Mouse (Mus musculus) embryonic facial prominence, embryonic 10.5 days (tissue): ENCODE measurements around the gene Adgrg1. TPM values are rescaled to one million over a fixed set of nuclear protein-coding genes. Genes with fewer than 3 reads are reported as not detected.
"Not testable (repeated sequence)": the region's sequence is repeated elsewhere in the genome, so short reads cannot be mapped to it uniquely, and the experiment has no call there.

Experiments
- DNase-seq: peaks from one replicate; pipeline ENCODE4 v3.0.0-alpha.2; 2017; ENCODE audit warnings: low spot score
- H3K27ac ChIP-seq: fragments of 300-500 bp; sonication (generic); replicated peaks from 2 replicates; pipeline ENCODE4 v1.5.1; 2016; ENCODE audit warnings: mild to moderate bottlenecking
- H3K27me3 ChIP-seq: fragments of 300-500 bp; sonication (generic); replicated peaks from 2 replicates; pipeline ENCODE4 v1.6.1; 2016; ENCODE audit warnings: low read depth, mild to moderate bottlenecking; ENCODE audit not compliant: poor library complexity, severe bottlenecking
- H3K36me3 ChIP-seq: fragments of 300-500 bp; sonication (generic); replicated peaks from 2 replicates; pipeline ENCODE4 v1.6.1; 2016; ENCODE audit warnings: mild to moderate bottlenecking, moderate library complexity
- H3K4me1 ChIP-seq: fragments of 300-500 bp; sonication (generic); 2 replicates; pipeline ENCODE4 v1.6.1; 2016
- H3K4me3 ChIP-seq: fragments of 300-500 bp; sonication (generic); 2 replicates; pipeline ENCODE4 v1.5.1; 2016; ENCODE audit warnings: mild to moderate bottlenecking, moderate library complexity
- H3K9me3 ChIP-seq: fragments of 300-500 bp; sonication (generic); 2 replicates; pipeline ENCODE4 v1.6.1; 2016; ENCODE audit warnings: mild to moderate bottlenecking
- WGBS: fragments of 180-500 bp; shearing (Covaris S2); methylation state at CpG from one replicate; pipeline ENCODE4 v1.1.7; 2016; 5-methylcytosine and 5-hydroxymethylcytosine counted together
- polyA plus RNA-seq: library from polyadenylated mRNA; unstranded; fragments of >200 nt; fragmentation: Nextera tagmentation; extraction: Ambion mirVana; gene quantifications from 2 replicates; pipeline ENCODE4 v1.2.1, GENCODE M21; 2016

The Adgrg1 gene
- polyA plus RNA-seq, 1 experiment from 2014 or later, result 32.9 TPM

DNA sequence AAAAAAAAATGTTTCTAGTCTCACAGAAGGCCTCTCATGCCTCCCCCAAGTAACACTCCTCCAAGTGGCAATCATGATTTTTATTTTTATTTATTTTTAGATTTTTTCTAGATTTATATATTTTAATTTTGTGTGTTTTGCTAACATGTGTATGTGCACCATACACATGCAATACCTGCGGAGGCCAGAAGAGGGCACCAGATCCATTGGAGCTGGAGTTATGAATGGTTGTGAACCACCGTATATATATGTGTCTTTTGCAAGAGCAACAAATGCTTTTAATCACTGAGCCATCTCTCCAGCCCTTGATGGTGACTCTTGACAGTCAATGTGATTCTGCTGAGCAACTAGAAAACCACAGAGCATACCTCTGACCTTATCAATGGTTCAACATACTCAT lies 50.9 kb downstream of the Adgrg1 start:
- peak; percentile 41 for DNase-seq
- Histone ChIP-seq H3K27ac (no peak overlapping the region), H3K4me1 (peaks cover 19% of the 10 kb centered on the region), H3K27me3 (no peaks in the 10 kb centered on the region), H3K9me3 (no peaks in the 10 kb centered on the region), H3K4me3 (no peak overlapping the region), H3K36me3 (no peaks in the 10 kb centered on the region)
- 75% methylated on average over 2 of the region's 2 CpGs for WGBS

DNA sequence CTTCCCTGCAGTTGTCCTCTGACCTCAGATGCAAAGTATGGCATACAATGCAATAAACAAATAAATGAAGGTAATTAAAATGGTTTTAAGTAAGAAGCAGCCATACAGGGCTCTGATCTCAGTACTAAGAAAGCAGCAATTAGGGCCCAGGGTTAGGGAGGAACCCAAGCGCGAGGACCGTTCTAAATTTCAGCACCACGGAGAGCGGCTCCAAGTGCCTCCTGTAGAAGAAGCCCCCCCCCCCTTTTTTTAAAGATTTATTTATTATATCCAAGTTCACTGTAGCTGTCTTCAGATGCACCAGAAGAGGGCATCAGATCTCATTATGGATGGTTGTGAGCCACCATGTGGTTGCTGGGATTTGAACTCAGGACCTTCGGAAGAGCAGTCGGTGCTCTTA lies 53.8 kb downstream of the Adgrg1 start:
- peak; percentile 64 for DNase-seq
- not testable (repeated sequence) for H3K9me3 ChIP-seq, H3K36me3 ChIP-seq, H3K4me3 ChIP-seq, H3K27ac ChIP-seq, H3K4me1 ChIP-seq, H3K27me3 ChIP-seq
- 56% methylated on average over 7 of the region's 7 CpGs for WGBS

DNA sequence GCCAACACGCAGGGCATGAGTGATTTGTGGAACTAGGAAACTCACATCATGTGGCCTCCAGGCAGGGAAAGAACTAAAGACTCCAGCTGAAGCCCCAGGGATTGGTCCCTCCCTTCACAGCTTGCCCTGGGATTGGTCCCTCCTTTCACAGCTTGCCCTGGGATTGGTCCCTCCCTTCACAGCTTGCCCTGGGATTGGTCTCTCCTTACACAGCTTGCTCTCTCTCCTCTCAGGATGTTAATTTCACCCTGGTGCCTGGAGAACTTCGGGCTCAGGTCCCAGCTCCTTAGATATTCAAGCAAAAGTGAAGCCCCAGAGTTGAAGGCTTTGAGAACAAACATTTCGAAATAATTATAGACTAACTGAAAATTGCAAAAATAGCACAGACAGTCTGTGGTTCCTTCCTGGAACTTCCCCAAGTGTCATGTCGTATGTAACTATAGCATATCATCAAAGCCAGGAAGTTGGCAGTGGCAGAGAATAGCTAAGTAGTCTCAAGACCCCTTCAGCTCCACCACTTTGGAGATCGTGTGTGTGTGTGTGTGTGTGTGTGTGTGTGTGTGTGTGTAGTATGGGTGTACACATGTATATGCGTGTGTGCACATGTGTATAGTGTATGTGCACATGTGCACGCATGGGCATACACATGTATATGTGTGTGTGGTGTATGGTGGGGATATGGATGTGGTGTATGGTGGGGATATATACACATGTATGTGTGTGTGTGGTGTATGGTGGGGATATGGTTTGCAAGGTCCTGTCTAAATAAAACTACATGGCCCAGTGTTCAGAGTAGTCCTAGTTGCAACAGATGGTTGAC lies 62.8 kb downstream of the Adgrg1 start:
- Histone ChIP-seq H3K9me3 (no peaks in the 10 kb centered on the region), H3K36me3 (no peaks in the 10 kb centered on the region), H3K27me3 (no peaks in the 10 kb centered on the region), H3K4me1 (no peaks in the 10 kb centered on the region), H3K27ac (no peak overlapping the region), H3K4me3 (no peak overlapping the region)
- 68% methylated on average over 7 of the region's 7 CpGs for WGBS
- peak; percentile 25 for DNase-seq

DNA sequence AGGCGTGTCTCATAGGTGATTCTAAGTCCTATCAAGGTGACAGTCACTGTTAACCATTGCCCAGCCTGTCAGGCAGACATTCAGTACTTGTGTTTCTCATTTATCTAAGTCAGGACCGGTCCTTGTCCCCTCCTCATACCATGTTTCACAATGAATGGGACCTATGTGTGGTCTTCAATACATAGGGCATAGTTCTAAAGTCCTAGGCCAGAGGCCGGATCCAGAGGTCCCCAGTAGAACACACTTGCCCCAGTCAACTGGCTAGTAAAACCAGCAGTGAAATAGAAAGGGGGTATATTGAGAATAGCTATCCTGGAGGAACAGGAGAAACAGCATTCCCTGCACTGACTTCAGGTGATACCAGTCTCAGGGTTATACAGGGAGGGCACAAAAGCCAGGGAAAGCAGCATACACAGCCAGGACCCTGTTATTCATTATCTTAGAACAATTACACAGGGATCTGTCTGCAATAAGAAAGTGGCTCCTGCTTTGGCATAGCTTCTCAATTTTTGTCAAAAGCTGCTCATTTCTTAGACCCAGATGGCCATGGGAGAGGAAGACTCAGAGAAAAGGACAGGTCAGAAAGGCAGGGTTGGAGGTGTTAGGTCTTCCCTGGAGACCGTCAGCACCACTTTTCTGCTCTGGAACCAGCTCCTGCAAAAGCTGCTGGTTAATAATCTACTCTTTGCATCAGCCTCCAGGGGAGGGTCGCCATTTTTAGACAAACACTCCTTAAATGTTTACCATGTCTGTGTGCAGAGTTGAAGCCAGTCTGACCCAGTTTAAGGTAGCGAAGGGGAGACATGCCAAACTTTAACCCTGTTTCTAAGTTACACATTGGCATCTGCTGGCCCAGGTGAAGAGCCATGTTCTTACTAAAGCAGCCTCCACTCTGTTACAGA lies 67.6 kb downstream of the Adgrg1 start:
- DNase-seq, result no peak
- 73% methylated on average over 6 of the region's 6 CpGs for WGBS

DNA sequence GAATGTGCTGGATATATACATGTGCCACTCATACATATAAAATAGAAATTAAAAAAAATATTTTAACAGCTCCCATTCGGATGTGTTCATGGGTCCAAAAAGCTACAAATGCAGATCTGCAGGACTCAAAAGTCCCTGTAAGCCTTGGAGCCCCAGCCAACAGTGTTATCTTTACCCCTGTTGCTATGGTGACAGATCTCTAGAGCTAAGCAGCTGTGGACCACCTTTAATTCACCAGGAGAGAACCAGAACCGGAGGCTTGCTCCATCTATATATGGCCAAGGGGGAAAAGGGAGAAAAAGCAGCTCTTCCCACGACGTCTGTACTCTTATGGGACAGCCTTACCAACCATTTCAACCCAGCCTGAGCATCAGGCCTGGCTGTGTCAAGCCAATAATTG lies 70.3 kb downstream of the Adgrg1 start:
- DNase-seq, result no peak
- Histone ChIP-seq H3K27ac (no peak overlapping the region), H3K36me3 (no peaks in the 10 kb centered on the region), H3K4me1 (peaks cover 18% of the 10 kb centered on the region; the same call in 1 of the 2 replicates), H3K4me3 (no peak overlapping the region), H3K9me3 (no peaks in the 10 kb centered on the region), H3K27me3 (no peaks in the 10 kb centered on the region)
- WGBS, result 73% methylated on average over 4 of the region's 4 CpGs

More for the DNA sequence above, 67.6 kb downstream of the Adgrg1 start:
- H3K9me3 ChIP-seq, result no peaks in the 10 kb centered on the region
- H3K4me3 ChIP-seq, result no peak overlapping the region
- H3K36me3 ChIP-seq, result no peaks in the 10 kb centered on the region
- H3K4me1 ChIP-seq, result peaks cover 3% of the 10 kb centered on the region; the same call in 1 of the 2 replicates
- H3K27ac ChIP-seq, result no peak overlapping the region
- H3K27me3 ChIP-seq, result no peaks in the 10 kb centered on the region

DNA sequence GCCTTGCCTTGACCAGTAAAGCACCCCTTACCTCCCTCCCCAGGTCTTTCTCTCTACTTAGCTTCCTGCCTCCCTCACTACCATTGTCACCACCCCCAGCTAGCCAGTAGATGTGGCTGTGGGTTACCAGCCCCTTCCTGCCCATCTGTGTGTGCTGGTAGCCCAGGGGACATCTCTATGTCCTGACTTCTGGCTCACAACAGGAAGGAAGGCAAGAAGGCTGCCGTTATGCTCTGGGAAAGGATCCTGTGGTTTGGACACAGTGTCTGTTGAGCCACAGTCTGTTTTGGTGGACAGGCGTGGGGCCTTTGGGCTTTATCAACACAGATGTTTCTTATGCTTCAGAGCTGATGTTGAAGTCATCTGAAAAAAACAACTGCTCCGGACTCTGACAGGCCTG lies 72.4 kb downstream of the Adgrg1 start:
- Histone ChIP-seq H3K27ac (no peak overlapping the region), H3K36me3 (no peaks in the 10 kb centered on the region), H3K27me3 (no peaks in the 10 kb centered on the region), H3K9me3 (no peaks in the 10 kb centered on the region), H3K4me3 (no peak overlapping the region), H3K4me1 (peaks cover 19% of the 10 kb centered on the region; the same call in 1 of the 2 replicates)
- 72% methylated on average over 3 of the region's 3 CpGs for WGBS
- no peak for DNase-seq

DNA sequence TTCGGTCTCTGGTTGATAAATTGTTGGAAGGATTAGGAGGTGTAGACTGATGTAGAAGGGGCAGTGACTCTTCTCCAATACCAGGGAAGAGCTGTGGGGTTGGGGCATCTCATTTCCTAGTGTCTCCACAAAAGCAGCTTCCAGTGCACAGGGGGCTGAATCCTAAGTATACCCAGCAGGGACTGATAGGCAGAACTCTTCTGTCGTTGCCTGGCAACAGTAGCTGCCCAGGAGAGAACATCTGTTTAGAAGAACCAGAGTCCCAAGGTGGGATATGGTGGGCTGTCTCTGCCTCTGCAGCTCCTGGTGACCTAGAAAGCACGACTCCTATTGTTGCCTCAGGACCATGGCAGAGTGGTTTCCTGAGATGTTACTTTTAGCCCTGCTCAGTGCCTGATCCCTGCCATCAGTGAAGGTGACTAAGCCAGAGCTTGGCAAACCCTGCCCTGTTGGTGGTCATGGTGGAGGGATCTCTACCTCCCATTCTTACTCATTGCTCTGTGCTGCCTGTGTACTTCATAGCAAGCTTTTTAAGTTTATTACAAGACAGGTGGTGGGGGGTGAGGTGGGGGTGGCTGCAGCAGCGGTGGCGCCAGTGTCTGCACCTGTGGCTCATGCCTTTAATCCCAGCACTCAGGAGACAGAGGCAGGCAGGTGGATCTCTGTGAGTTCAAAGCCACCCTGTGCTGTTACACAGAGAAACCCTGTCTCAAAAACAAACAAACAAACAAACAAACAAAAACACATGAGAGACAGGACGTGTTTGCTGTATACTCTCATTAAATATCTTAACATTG lies 73.5 kb downstream of the Adgrg1 start:
- Histone ChIP-seq H3K27me3 (no peaks in the 10 kb centered on the region), H3K9me3 (no peaks in the 10 kb centered on the region), H3K27ac (no peak overlapping the region), H3K4me1 (peaks cover 19% of the 10 kb centered on the region; the same call in 1 of the 2 replicates), H3K36me3 (no peaks in the 10 kb centered on the region), H3K4me3 (no peak overlapping the region)
- DNase-seq, result no peak
- WGBS, result 65% methylated on average over 6 of the region's 6 CpGs

DNA sequence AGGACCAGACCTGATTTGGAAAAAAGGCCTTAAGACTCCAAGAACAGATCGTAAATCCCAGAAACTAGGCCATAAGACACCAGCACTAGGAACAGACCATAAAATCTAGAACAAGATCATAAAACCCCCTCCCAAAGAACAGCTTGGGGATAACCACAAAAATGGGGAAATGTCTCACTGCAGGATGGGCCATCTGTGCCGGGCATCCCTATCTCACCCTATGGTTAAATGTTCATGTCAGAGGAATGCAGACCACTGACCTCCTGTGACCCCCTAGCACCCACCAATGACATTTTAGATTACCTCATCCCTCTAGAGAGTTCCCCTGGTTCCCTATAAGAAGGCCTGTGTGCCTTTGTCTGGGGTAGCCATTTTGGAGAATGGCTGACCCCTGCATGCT lies 75.1 kb downstream of the Adgrg1 start:
- H3K4me1 ChIP-seq, result peaks cover 19% of the 10 kb centered on the region; the same call in 1 of the 2 replicates
- H3K27ac ChIP-seq, result no peak overlapping the region
- H3K36me3 ChIP-seq, result no peaks in the 10 kb centered on the region
- 79% methylated on average over 2 of the region's 2 CpGs for WGBS
- DNase-seq, result no peak
- no peaks in the 10 kb centered on the region for H3K27me3 ChIP-seq
- H3K9me3 ChIP-seq, result no peaks in the 10 kb centered on the region
- H3K4me3 ChIP-seq, result no peak overlapping the region

DNA sequence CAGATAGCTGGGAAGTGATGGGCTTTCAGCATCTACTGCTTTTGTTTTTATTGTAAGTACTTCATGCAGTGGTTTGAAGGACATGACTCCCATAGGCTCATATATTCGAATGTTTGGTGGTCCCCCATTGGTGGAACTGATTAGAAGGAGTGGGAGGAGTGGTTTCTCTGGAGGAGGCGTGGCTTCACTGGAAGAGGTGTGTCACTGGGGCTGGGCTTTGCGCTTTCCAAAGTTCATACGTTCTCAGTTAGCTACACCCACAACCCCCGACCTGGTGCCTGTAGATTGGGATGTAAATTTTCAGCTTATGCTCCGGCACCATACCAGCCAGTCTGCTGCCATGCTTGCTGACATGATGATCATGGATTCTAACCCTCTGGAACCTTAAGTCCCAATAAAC lies 79.9 kb downstream of the Adgrg1 start:
- Histone ChIP-seq H3K27me3 (no peaks in the 10 kb centered on the region), H3K9me3 (no peaks in the 10 kb centered on the region), H3K27ac (no peak overlapping the region), H3K4me3 (no peak overlapping the region), H3K36me3 (no peaks in the 10 kb centered on the region), H3K4me1 (peaks cover 4% of the 10 kb centered on the region; the same call in 1 of the 2 replicates)
- WGBS, result 59% methylated on average over 6 of the region's 6 CpGs
- no peak for DNase-seq

DNA sequence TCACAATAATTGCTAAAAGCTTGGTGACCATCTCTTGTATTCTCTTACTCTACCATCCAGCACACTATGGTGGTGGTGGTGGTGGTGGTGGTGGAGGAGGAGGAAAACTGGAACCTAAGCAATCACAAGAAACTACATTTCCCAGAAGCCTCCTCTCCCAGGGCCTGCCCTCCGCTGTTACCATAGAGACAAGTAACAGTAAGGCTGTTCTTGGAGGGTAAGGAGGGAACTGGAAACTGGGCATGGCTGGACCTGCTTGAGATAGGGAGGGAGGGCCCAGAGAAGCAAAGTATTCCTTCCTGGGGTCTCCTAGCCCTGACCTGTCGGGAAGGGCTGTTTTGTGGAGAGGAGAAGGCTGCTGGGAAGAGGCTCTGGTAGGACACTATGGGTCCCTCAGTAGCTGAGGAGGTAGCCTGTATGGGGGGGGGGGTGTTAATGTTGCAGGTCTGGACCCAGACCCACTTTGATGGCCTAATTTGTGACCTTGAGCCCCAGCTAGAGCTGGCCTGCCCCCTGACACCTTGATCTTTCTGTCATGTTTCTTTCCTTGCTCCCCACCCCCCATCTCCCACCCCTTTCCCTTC lies 80.5 kb downstream of the Adgrg1 start, which contains the start of gene Drc7:
Gene Drc7 (plus strand): TSS at position 177 of the 584 bp plus-strand sequence.
- 5% methylated on average over 2 of the region's 2 CpGs for WGBS
- no peaks in the 10 kb centered on the region for H3K9me3 ChIP-seq
- no peak within 1 kb of the TSS for H3K4me3 ChIP-seq
- H3K27ac ChIP-seq, result no peak within 1 kb of the TSS
- no peaks in the 10 kb centered on the region for H3K36me3 ChIP-seq
- no peaks in the 10 kb centered on the region; the same call in 1 of the 2 replicates for H3K4me1 ChIP-seq
- H3K27me3 ChIP-seq, result no peaks in the 10 kb centered on the region
- peak; percentile 27 for DNase-seq

DNA sequence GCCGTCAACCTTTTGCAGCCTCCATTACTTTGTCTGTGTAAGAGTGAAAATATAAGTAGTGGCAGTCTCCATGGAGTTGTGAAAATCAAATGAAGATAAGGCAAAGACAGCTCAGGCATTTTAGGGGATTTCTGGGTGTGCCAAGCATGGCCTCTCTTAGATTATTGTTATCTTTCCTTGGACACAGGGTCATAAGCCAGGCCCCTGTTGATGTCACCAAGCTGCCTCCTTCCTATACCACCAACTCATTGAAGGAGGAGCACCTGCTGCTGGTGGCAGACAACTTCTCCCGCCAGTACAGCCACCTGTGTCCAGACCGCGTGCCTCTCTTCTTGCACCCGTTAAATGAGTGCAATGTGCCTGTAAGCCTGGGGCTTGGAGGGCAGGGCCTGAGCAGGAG lies 81.9 kb downstream of the Adgrg1 start:
- Histone ChIP-seq H3K4me1 (no peaks in the 10 kb centered on the region; the same call in 1 of the 2 replicates), H3K27me3 (no peaks in the 10 kb centered on the region), H3K27ac (no peak overlapping the region), H3K9me3 (no peaks in the 10 kb centered on the region), H3K4me3 (no peak overlapping the region), H3K36me3 (no peaks in the 10 kb centered on the region)
- DNase-seq, result no peak
- WGBS, result 88% methylated on average over 5 of the region's 5 CpGs

DNA sequence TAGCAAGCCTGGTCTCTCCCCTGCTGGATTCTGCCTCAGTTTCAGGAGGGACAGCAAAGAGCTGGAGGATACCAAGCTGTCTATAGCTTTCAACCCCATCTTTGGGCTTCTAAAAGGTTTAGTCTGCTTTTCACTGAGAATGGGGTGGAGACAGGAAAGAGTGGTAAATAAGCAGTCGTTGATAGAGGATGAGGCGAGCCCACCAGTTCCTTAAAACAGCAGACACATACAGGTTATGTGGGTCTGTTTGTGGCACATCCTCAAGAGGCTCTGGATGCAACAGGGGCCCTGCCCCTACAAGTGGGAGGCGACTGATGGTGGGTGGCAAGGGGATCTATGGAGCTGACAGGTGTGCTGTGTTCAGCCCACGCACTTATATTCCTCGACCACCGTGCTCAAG lies 84.1 kb downstream of the Adgrg1 start:
- WGBS, result 83% methylated on average over 6 of the region's 6 CpGs
- no peaks in the 10 kb centered on the region for H3K27me3 ChIP-seq

More for the DNA sequence above, 84.1 kb downstream of the Adgrg1 start:
- Histone ChIP-seq H3K36me3 (no peaks in the 10 kb centered on the region), H3K4me1 (no peaks in the 10 kb centered on the region; the same call in 1 of the 2 replicates), H3K9me3 (no peaks in the 10 kb centered on the region), H3K4me3 (no peak overlapping the region), H3K27ac (no peak overlapping the region)
- DNase-seq, result no peak
